In the genomic region with DNA sequence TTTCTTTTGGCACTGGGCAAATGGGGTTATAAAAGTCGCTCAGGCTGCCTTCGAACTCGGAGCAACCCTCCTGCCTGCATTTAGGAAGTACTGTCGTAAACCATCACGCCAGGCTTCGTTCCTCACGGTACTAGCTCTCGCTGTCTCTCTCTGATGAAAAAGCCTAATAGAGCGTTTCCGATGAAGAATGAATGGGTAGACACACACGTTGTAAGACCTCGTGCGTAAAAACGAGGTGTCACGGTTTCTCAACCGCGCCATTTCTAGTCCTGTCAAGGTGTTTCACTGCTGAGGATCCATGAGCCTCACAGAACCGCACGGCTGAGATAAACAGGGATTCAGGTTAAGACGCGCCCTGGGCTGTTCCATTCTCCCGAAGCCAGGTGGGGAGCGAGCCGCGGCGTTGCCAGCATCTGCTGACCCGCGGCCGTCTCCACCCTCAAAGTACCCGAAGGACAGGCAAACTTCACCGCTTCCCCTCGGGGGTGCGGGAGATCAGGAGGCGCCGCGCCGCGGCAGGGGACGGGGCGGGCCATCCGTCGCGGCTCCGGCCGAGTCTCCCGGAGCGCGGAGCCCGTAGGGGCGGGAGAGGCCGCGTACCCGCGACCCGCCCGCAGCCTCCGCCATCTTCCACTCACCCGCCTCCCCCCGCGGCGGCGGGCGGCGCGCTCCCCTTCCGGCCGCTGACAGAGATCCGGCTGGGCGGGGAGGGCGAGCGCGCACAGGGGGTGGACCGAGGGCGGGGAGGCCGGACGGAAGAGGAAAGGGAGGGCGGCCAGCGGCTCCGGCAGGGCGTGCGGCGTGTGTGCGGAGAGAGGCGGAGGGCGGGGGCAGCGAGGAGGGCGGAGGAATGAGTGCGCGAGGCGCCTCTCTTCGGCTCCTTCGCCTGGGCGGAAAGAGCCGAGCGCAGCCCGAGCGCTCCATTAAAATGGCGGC, we compare ENCODE assay signal across 8 mouse cellular contexts. TPM values are rescaled to one million over a fixed set of nuclear protein-coding genes. Genes with fewer than 3 reads are reported as not detected.
DNase-seq lines count a peak whose midpoint lies in the region; TF ChIP-seq lines count a peak whose summit lies in the region.

No protein-coding gene starts in this region.

- intact Hi-C loops in gastrocnemius, adult 2 months (cut with DNase I) = no loop called here

- peak overlapping the region; percentile 100 for H3K27ac ChIP-seq in gastrocnemius, adult 2 months

- H3K4me3 ChIP-seq in gastrocnemius, adult 2 months = peak overlapping the region; percentile 97
- H3K4me3 ChIP-seq in megakaryocyte, embryonic 14.5 days (replicated peaks) = peak overlapping the region; percentile 97

- H3K9me3 ChIP-seq in megakaryocyte, embryonic 14.5 days = no peaks in the 10 kb centered on the region

- peaks cover 4% of the 10 kb centered on the region for H3K36me3 ChIP-seq in megakaryocyte, embryonic 14.5 days (replicated peaks; ENCODE audit: low read length)

- TF ChIP-seq CTCF in gastrocnemius, adult 2 months (IDR thresholded peaks at IDR 0.05) = peak; percentile 18; the same call in 1 of the 2 replicates

- peak; percentile 83 for DNase-seq in WW6 (ENCODE audit: low read depth, low spot score)
- DNase-seq in cerebellum, postnatal 4 days (ENCODE audit: low spot score in 2 of 2) = peak; percentile 92 to 95
- DNase-seq in gastrocnemius, adult 2 months = peak; percentile 99
- peak; percentile 50 for DNase-seq in hindlimb bud, embryonic 11.5 days (ENCODE audit: extremely low spot score, low read depth, low spot score)
- peak; percentile 81 to 95 for DNase-seq in left cerebral cortex, adult 8-10 months (ENCODE audit: low spot score in 2 of 2)
- DNase-seq in right cerebral cortex, postnatal 10 days (ENCODE audit: low spot score in 2 of 2) = peak; percentile 97 to 98
- DNase-seq in urinary bladder, postnatal 25 days (ENCODE audit: low spot score) = peak; percentile 89

- H3K27me3 ChIP-seq in megakaryocyte, embryonic 14.5 days (replicated peaks) = no peaks in the 10 kb centered on the region

- H3K4me1 ChIP-seq in megakaryocyte, embryonic 14.5 days = peaks cover 27% of the 10 kb centered on the region

RNA-seq across cellular contexts. Expression of a gene that starts 0.8 kb away (rescaled TPM):
- 10 to 100 TPM; 38.7 to 44.2 TPM for total RNA-seq in gastrocnemius, adult 2 months (2021)
- total RNA-seq in left cerebral cortex, adult 8-10 months (2022) = 100 to 1,000 TPM in 2 of 4 experiments, 10 to 100 TPM in 2; 78.6 to 110 (median 94.6) TPM
- polyA plus RNA-seq in megakaryocyte, embryonic 14.5 days (2012; ENCODE audit: insufficient read depth, low replicate concordance) = 0.81 TPM in 1 of 2 replicates, not detected in the other

RNA-seq across cellular contexts. Expression of a gene that starts 50.1 kb away (rescaled TPM):
- 10 to 100 TPM; 22.3 to 28.4 TPM for total RNA-seq in gastrocnemius, adult 2 months (2021)
- 10 to 100 TPM; 52.4 to 58.9 (median 57.1) TPM for total RNA-seq in left cerebral cortex, adult 8-10 months (2022)
- polyA plus RNA-seq in megakaryocyte, embryonic 14.5 days (2012; ENCODE audit: insufficient read depth, low replicate concordance) = 3.2 and 4.6 TPM in 2 replicates

Comparison
In these comparisons a context has a peak if more than half of its experiments do, and no peak if none do; other contexts are left out.
1. Peak in every context shown above with its lines: DNase-seq, H3K4me3 ChIP-seq and H3K27ac ChIP-seq.